Mouse (Mus musculus) frontal cortex, adult (tissue): ENCODE data around the gene Cars2.
"Not testable (repeated sequence)": the region's sequence is repeated elsewhere in the genome, so short reads cannot be mapped to it uniquely, and the experiment has no call there.

ENCODE experiments used
- ATAC-seq: cut with Nextera tagmentation; 2 replicates; pipeline ENCODE4 v1.9.2; 2017; ENCODE audit warnings: mild to moderate bottlenecking, moderate library complexity, mixed read lengths; ENCODE audit not compliant: low TSS enrichment

Gene Cars2

DNA sequence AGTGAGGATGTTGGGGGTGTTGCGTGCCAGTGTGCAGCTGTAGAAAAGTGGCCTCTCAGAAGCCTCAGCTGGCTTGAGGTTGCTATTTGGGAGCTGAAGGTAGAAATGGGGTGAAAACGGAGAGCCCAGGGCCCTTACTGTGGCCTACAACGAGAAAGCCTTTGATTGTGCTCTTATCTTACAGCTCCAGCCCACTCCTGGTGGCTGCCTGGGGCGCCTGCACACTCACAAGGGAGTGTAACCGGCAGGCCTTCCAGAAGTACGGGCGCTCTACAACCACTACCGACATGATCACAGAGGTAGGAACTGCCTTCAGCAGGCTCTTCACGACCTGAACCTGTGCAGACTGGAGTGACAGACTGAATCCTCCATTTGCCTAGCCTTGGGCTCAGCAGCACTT, 37.9 kb downstream of the Cars2 start:
- ATAC-seq = no peak

DNA sequence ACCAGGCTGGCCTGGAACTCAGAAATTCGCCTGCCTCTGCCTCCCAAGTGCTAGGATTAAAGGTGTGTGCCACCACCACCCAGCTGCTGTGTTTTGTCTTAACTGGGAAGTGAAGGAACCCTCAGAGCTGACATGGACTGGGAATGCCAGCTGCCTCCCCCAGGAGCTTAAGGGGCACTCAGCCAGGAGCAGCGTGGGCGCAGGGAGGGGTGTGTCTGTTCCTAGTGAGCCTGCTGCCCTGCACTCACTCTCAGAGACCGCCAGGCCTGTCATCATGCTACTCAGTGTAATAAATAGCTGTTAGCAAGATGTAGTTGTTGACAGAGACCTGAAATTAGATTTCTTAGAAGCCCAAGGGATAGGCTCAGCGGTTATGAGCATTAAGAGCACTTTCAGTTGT, 39.6 kb downstream of the Cars2 start:
- ATAC-seq = no peak

DNA sequence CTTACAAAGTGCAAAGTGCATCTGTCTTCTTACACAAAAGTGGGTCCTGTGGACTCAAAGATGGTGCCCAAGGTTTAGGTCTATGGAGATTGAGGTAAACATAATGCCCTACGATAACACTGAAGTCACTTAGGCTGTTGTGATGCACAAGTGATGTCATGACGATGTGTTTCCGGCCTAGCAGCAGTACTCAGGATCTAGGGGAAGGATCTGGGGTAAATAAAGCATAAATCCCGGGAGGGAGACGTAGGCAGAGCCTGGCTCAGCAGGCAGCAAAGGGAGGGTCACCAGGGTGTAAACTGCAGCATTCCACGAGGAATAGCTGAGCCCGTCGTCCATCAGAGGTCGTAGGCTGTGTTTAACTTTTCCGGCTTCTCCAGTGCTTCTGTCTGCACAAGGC, 41.7 kb downstream of the Cars2 start:
- ATAC-seq = no peak

DNA sequence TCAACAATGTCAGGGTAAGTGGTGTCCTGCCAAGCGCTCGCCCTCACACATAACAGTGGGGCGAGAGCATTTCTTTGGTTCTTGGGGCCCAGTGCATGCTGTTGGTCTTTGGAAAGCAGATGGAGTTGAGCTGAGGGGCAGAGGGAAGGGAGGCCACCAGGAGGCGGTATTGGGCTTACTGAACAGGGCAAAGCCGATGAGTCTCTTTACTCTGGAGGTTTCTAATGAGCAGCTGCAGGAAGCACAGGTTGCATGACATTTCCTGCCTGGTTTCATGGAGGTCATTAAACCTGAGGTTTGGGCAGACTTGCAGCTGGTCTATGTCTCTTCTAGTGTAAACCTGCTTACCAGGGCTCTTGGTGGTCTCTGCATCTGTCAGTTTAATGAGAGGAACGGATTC, 43.8 kb downstream of the Cars2 start:
- no peak for ATAC-seq

DNA sequence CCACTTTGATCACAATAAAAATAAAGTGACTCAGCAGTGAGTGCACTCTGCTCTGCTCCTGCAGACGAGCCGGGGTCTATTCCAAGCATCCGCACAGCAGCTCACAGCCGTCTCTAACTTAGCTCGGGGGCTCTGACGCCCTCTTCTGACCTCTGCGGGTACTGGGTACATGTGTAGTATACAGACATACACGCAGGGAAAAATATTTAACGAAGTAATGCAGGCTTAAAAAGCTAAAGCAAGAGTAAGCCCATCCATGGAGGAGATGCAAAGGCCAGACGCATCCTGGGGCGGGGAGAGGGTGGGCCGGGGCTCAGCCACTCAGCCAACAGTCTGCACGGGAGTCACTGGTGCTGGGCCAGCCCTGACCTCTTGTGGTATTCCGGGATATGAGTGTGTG, 44.5 kb downstream of the Cars2 start:
- ATAC-seq = no peak

DNA sequence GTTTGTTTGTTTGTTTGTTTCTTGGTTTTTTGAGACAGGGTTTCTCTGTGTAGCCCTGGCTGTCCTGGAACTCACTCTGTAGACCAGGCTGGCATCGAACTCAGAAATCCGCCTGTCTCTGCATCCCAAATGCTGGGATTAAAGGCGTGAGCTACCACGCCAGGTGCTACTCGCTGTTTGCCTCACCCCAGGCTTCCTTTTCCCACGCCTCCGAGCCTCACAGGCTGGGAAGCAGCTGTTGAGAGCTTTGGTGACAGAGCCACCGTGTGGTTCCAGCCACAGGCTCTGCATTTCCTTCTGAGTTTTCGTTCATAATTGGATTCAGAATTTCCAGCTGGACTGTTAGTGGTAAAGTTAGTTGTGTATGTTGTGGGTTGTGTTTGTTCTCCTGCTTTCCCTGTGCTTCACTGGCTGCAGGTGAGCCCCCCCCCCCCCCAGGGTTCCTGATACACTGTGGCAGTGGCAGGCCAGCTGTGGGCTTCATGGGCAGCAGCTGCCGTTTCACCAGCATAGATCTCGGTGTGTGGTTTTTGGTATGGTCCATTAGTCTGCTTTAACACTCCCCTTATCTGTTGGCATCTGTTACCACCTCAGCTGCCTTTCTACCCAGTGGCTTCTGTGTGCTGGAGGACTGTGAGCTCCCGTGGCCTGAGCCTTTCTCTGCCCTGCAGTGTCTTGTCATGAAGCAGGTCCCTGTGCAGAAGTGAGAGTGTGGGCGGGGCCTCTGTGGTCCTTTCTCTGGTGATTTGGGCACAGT, 46.9 kb downstream of the Cars2 start:
- ATAC-seq = no peak

DNA sequence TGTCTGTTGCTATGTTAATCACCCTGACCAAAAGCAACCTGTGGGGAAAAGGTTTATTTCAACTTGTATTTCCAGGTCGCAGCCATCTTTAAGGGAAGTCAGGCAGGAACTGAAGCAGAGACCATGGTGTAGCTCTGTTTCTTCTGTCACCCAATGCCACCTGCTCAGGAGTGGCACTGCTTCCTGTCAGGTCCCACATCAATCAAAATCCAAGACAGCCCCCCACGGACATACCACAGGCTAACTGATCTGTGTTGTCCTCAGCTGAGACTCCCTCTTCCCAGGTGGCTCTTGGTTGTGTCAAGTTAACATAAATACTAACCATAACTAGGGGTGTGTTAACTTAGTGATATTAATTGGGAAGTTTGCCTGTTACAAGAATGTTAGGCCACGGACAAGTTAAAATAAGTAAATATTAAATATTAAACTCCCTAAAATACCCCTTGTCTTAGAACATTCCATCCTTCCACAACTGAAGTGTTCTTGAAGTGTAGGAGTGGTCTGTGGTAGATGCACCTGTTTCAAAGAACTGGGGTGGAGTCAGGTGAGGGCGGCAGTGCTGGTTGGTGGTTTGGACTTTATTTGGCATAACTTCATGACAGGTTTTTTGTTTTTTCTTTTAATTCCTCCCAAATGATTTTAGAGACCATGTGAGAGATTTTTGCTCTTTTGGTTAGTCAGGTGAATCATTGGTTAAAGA, 51.6 kb downstream of the Cars2 start:
- no peak for ATAC-seq

DNA sequence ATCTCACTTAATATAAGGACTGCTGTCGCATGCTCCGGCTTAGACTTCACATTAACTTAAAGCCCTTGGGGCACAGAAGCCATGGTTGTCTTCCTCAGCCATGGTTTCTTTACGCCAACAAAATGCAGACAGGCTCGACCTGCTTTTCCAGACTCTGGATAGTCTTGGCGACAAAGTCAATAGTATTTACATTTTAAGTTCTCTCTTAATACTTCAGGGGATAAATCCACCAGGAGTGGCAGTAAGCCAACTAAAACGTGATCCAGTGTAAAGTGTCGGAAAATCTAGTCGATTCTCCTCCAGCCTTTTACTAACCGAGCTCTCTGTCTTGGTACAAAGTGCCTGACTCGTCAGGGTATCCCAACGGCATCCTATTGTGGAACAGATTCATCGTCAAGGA, 52.3 kb downstream of the Cars2 start:
- ATAC-seq = no peak

DNA sequence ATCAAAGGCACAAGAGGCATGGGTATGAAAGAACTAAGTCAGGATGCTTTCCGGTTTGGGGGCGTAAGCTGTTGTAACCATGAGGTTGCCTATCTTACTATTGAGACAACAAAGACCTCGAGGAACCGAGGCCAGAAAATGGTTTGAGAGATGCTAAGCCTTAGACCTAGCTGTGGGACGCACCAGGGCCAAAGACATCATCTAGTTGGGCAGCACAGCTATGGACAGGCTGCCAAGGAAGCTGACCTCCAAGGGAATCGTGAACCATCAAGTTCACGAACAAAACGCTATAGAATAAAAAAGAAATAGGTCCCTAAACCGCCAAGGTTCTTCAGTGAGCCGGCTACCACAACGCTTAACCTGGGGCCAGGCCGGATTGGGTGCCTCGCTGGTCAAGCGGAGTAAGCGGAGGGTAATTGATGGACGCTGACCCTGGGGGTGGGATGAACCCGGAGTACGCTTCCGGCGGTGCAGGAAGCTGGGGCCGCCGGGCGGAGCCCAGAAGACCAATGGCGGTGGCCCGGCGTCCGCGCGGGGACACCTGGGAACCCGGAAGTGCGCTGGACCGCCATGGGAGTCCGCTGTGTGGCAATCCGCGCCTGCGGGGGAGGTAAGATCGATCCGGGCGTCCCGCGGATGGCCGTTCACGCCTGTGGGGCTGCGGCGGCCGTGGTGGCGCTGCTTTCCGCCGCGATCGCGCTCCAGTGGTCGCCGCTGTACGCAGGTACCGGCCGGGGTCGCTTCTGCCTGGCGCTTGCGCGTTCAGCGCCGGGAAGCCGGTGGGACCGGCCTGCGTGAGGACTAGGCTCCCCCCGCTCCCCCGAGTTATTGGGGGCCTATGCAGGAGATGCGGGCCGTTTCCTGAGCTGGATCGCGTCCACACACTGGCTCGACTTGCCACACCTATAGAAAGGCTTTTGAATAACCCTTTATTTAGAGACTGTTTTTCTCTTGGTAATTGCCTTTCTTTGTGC, 53.3 kb downstream of the Cars2 start, which contains the start of gene Naxd:
TSS of gene Naxd (plus strand) at position 490 of the 974 bp plus-strand sequence.
- ATAC-seq = peak; percentile 100

DNA sequence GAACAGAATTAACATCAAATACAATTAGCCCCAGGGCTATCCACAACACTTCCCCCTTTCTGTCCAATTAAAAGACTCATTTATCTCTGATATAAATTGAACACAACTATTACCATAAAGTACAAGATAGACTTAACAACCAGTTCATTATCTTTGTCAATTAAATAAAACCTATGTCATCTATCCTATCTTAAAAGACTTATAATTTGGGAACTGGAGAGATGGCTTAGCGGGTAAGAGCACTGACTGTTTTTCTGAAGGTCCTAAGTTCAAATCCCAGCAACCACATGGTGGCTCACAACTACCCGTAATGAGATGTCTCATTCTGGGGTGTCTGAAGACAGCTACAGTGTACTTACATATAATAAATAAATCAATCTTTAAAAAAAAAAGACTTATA, 58.2 kb downstream of the Cars2 start:
- not testable (repeated sequence) for ATAC-seq

DNA sequence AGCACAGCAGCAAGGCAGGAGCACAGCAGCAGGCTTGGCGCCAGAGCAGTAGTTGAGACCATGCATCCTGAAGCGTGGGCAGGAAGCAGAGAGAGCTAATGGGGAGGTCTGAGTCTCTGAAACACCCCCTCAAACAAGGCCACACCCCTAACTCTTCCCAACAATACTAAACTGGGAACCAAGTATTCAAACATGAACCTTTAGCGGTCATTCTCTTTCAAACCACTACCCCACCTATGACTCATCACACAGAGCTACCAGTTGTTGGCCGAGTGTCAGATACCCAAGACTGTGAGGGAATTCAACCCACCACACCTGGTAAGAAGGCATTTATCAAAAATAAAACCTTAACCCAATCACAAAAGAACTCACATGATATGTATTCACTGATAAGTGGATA, 63.4 kb downstream of the Cars2 start:
- no peak for ATAC-seq

DNA sequence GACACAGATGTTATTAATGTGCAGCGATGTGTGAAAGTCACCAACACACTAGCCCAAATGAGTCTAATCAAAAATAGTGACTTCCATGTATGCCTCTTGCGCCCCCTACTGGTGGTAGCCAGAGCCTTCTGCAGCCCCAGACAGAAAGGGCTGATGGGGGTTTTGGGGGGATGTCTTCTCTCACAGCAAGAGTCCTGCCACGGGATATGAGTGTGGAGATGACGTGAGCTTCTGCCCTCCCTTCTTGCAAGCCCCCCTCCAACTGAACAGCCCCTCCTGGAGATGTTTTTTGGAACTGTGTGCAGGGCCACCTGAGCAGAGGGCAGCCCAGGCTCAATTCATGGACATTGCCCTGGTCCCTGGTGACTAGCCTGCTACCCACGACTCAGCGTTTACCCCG, 64.4 kb downstream of the Cars2 start:
- peak; percentile 41; the same call in 1 of the 2 replicates for ATAC-seq

DNA sequence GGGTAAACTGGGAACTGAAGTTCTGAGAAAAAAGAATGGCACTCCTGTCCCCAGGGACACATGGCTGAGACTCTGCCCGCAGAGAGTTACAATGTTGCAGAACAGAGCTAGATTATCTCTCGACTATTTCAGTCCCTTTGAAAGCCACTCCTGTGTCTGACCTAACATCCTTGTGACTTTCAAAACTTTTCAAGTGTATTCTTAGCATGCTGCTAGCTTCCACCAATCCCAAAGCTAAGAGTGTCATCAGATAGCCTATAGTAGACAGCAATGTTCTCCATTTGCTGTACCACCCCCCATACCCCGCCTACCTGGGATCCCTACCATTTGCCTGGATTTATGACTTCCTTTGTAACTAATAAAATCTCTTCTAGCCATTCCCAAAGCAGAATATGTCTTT, 68.0 kb downstream of the Cars2 start:
- ATAC-seq = no peak

DNA sequence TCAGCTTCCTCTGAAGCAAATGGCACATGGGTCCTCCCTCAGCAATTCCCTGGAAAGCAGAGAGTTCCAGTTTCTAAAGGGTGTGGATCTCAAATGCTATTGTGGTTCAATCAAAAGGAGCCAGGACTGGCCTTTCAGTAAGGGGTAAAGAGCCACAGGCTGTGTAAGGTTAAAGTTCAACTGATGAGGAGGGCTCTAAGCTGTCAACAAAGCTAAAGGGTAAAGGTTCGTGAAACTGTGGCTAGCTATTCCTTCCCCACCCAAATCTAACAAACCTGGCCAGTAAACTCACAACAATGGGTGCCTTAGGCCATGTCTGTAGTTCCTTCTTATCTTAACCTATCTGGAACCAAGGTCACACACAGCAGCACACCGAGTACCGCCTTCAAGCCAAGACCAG, 68.7 kb downstream of the Cars2 start:
- no peak for ATAC-seq

DNA sequence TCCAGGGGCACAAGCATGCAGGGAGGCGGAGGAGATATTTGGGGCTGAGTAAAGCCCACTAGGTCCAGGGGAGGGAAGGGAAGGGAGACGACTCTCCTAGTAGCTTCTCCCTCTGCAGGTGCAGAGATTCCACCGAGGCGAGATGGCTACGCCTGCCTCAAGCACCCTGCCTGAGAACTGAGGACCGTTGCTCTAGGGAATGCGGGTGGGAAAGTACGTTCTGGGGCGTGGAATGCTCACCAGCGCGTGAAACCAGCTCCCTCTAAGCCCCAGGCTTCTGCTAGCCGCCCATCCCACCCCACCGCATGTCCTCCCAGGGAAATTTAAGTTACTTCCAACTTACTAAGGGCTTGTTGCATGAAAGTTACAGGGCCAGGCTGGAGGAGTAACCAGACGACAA, 71.0 kb downstream of the Cars2 start:
- no peak for ATAC-seq

DNA sequence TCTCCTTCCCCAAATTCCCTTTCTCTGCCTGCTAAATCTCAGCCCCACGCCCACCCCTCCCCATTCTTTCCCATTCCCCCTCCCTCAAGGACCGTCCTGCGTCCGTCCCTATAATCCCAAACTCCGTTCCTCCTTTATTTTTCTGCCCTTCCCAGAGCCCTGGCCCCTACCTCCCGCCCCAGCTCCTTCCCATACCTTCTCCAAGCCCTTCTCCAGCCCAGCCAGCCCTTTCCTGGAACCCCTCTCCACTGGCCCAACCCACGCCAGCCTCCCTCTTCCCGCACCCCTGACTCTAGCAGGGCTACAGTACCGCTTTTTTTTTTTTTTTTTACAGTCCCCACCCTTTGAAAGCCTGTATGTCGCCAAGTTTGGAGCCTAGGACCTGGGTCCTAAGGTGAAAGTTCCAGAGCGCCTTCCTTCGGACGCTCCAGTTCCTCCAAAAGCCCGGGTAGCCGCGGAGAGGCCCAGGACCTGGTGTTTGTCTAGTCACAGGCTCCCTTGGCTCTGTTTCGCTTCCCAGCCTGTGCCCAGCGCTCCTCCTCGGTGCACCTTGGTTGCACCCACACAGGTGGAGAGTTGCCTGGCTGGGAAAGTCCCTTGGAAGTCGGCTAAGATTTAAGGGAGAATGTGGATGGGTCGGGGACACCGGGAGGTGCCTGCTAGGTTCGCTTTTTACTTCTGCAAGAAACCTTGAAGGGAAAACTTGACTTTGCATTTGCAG, 71.6 kb downstream of the Cars2 start:
- no peak for ATAC-seq

DNA sequence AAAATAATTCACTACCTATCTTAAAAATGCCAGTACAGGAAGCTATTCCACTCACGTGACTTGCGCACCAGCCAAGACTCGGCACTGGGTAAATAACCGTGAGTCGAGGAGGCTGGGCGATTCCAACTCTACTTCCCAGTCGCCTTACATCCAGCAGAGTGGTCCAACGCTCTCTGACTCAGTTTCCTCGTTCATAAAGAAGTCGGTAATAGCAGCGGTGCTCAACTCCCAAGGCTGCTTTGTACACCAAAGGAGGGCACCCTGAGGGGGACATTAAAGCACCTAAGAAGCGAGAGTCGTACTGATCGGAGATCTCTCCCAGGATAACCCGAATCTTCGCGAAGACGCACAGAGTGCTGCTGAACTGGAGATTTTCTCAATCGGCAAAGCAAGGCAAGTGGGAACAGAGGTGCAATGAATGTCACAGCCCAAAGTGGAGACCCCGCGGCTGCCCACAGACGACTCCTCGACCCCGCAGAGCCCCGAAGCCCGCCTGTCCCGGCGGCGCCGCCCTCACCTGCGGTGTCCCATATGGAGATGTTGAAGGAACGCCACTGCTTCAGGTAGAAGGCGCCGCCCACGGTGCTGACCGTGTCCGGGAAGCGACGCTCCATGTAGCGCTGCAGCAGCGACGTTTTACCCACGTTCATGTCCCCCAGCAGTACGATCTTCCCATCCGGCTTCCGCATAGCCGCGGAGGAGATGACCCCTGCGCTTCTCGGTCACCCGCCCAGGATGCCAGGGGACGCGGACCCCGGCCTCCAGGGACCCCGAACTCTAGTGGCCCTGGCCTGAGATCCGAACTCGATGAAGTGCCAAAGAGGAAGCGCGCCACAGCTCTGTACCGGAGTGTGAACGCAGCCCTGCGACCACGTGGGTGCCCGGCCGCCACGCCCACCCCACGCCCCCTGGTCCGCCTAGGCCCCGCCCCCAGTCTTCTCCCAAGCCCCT, 72.5 kb downstream of the Cars2 start, which contains the start of gene Rab20:
TSS of gene Rab20 (minus strand) at position 900 of the 951 bp plus-strand sequence.
- no peak for ATAC-seq

DNA sequence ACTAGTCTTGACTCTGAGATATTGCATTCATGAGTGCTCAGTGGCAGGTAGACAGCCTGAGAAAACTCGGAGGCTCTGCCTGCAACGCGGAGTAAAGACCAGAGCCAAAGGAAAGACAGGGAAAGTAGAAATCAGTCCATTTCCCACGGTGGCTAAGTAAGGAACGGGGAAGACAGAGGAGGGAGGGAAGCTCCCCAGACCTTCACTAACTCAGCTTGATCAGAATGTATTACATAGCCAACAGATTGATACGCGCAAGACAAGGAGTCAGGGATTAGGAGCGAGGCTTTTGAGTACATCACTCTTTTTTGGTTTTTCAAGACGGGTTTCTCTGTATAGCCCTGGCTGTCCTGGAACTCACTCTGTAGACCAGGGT, 73.4 kb downstream of the Cars2 start:
- ATAC-seq = no peak

DNA sequence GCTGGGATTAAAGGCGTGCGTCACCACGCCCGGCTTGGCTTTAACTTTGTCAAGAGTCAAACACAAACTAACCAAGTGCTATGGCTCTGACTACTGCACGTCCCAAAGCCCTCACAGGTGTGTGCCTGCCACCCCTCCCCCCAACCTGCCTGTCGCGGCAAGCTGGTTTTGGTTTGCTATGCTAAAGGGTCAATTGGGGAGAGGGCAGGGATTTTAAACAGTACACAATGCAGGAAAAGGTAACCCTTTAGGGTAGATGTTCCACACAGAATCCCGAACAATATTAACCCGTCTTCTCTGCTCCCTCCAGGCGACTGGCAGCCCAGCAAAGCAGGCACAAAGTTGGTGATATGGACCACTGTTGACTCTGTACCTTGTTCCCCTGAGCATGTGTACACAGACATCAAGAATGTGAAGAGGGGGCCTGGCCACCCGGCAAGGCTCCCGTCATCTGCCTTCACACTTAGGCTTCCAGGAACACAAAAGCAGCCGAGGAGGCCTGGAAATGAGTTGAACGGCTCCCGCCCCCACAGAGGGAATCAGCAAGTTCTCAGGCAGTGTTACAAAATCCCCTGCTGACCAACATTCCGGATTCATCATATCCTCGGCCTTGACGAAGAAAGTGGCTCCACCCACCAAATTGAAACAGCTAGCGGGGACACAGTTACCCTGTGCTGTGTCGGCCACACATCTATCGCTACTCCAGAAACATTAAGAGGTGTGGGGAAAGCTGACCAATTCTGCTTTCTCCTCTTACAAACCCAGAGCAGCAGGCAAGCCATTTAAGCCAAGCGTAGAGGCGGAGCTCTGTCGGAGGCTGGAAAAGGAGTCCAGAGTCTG, 74.0 kb downstream of the Cars2 start:
- peak; percentile 74 for ATAC-seq
